Mouse (Mus musculus): ENCODE data around the gene Selenov. TPM values are rescaled to one million over a fixed set of nuclear protein-coding genes. Genes with fewer than 3 reads are reported as not detected.

Gene Selenov
- polyA plus RNA-seq (2016; fragmentation: Nextera tagmentation; extraction: Ambion mirVana) = 0.46 and 1.4 TPM in 2 replicates

DNA sequence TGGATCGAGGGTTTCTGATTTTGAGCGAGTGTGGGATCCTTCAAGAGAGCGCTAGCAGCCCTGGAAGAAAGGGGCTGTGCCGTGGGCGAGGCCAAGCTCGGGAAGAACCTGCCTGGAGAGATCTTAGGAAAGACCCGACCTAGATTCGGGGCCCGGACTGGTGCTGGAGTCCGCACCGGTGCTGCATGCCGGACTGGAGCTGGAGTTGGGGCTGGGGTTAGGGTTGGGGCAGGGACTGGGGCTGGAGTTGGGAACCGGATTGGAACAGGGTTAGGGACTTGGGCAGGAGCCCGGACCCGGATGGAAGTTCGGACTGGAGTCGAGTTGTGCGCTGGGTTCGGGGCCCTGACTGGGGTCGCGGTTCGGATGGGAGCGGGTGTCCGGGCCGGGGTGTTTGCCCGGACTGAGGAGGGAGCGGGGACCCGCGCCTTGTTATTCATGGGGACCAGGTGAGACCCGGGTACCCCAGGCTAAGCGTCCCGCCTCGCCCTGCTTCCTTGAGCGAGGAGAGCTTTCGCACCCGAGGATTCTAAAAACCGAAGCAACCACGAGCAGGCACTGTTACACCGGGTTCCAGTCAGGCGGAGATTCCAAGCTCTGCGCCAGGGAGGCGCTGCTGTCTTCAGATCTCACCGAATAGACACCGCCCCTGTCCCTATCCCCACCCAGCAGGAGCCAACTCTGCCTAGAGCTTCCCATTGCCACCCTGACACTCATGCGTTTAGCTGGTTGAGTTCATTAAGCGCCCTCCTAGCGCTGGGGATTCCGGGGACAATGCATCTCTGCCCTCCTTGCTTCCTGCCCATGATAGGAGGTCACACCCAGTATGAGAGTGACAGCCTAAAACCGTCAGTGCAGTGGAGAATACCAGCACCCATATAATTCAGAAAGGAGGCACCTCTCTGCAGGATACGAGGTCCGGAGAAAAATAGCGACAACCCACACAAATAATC is at the start of gene Selenov:
Gene Selenov, minus strand, starts transcription at position 549 of the 953 bp plus-strand sequence.
- H3K4me1 ChIP-seq = peaks cover 45% of the 10 kb centered on the region
- H3K27ac ChIP-seq (replicated peaks) = peak within 1 kb of the TSS; percentile 75
- H3K27me3 ChIP-seq (ENCODE audit: low read depth, poor library complexity, severe bottlenecking) = peaks cover 81% of the 10 kb centered on the region
- DNase-seq (ENCODE audit: low spot score) = peak; percentile 59
- H3K9me3 ChIP-seq (replicated peaks) = no peaks in the 10 kb centered on the region
- peaks cover 15% of the 10 kb centered on the region; the same call in 1 of the 2 replicates for H3K36me3 ChIP-seq
- H3K4me3 ChIP-seq = peak within 1 kb of the TSS; percentile 48
- 1% methylated on average over 52 of the region's 52 CpGs for WGBS

GRCm38 (mm10) chr7:28339213-28339917 is 48.4 kb upstream of the Selenov start:
- peak overlapping the region; percentile 94 for H3K27ac ChIP-seq (replicated peaks)
- H3K9me3 ChIP-seq (replicated peaks) = no peaks in the 10 kb centered on the region
- 79% methylated on average over 19 of the region's 19 CpGs for WGBS
- peak; percentile 36 for DNase-seq (ENCODE audit: low spot score)
- peaks cover 19% of the 10 kb centered on the region for H3K36me3 ChIP-seq
- no peaks in the 10 kb centered on the region for H3K27me3 ChIP-seq (ENCODE audit: low read depth, poor library complexity, severe bottlenecking)
- peaks cover 37% of the 10 kb centered on the region for H3K4me1 ChIP-seq
- H3K4me3 ChIP-seq = peak overlapping the region; percentile 89

GRCm38 (mm10) chr7:28338108-28338998 is 47.4 kb upstream of the Selenov start, which contains the start of gene Supt5:
TSS of gene Supt5 (minus strand) at chr7:28338746.
- DNase-seq (ENCODE audit: low spot score) = peak; percentile 97
- Histone ChIP-seq H3K27ac (replicated peaks) (peak within 1 kb of the TSS; percentile 94), H3K4me3 (peak within 1 kb of the TSS; percentile 89), H3K27me3 (ENCODE audit: low read depth, poor library complexity, severe bottlenecking) (no peaks in the 10 kb centered on the region), H3K9me3 (replicated peaks) (no peaks in the 10 kb centered on the region), H3K4me1 (peaks cover 37% of the 10 kb centered on the region), H3K36me3 (peaks cover 25% of the 10 kb centered on the region)
- under 1% methylated on average over 77 of the region's 77 CpGs for WGBS

DNA sequence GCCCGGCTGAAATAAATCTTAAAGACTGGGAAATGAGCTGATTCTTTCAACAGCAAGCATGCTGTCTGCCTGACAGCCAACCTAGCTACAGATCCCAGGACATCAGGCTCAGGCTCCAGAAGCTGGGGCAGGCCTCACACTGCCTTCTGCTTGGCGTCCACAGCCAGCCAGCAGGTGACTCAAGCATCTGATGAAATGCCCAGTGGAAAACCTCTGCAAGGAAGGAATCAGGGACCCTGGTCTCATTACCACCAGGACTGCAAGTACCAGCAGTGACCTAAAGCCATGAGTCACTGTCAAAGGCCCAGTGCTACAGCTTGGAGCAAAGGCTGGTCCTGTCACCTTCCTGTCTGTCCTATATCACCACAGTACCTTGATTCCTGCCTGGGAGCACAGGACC is 44.5 kb upstream of the Selenov start:
- 87% methylated on average over 2 of the region's 2 CpGs for WGBS
- Histone ChIP-seq H3K27me3 (ENCODE audit: low read depth, poor library complexity, severe bottlenecking) (no peaks in the 10 kb centered on the region), H3K4me3 (no peak overlapping the region), H3K36me3 (peaks cover 54% of the 10 kb centered on the region), H3K9me3 (replicated peaks) (no peaks in the 10 kb centered on the region), H3K27ac (replicated peaks) (no peak overlapping the region), H3K4me1 (peaks cover 17% of the 10 kb centered on the region)
- DNase-seq (ENCODE audit: low spot score) = no peak

DNA sequence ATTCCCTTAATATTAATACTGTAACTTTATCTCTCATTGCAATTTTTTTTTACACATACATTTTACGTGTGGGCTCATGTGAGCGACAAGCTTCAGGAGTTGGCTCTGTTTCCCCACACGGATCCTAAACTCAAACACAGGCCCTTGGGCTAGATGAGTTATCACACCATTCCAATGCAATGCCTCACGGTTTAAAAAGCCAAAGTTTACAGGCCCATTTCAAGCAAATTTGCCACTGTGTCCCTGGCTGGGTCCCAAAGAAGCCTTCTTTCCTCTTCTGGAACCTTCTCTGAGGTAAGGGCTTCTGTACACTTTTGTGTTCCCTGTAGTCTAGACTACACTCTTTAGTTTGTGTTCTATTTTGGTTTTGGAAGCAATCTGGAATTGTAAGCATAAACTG is 43.5 kb upstream of the Selenov start:
- H3K9me3 ChIP-seq (replicated peaks) = no peaks in the 10 kb centered on the region
- no peak overlapping the region for H3K4me3 ChIP-seq
- H3K27ac ChIP-seq (replicated peaks) = no peak overlapping the region
- DNase-seq (ENCODE audit: low spot score) = no peak
- peaks cover 63% of the 10 kb centered on the region for H3K36me3 ChIP-seq
- 94% methylated on average over 4 of the region's 4 CpGs for WGBS
- H3K4me1 ChIP-seq = peaks cover 17% of the 10 kb centered on the region
- H3K27me3 ChIP-seq (ENCODE audit: low read depth, poor library complexity, severe bottlenecking) = no peaks in the 10 kb centered on the region

GRCm38 (mm10) chr7:28328260-28328659 is 37.3 kb upstream of the Selenov start:
- Histone ChIP-seq H3K9me3 (replicated peaks) (no peaks in the 10 kb centered on the region), H3K36me3 (peaks cover 99% of the 10 kb centered on the region), H3K4me1 (no peaks in the 10 kb centered on the region), H3K27me3 (ENCODE audit: low read depth, poor library complexity, severe bottlenecking) (no peaks in the 10 kb centered on the region), H3K4me3 (no peak overlapping the region), H3K27ac (replicated peaks) (no peak overlapping the region)
- DNase-seq (ENCODE audit: low spot score) = no peak
- WGBS = 98% methylated on average over 2 of the region's 2 CpGs

- Histone ChIP-seq H3K36me3 (peaks cover 100% of the 10 kb centered on the region), H3K27ac (replicated peaks) (no peak overlapping the region), H3K4me3 (no peak overlapping the region), H3K4me1 (no peaks in the 10 kb centered on the region), H3K9me3 (replicated peaks) (no peaks in the 10 kb centered on the region), H3K27me3 (ENCODE audit: low read depth, poor library complexity, severe bottlenecking) (no peaks in the 10 kb centered on the region)
- DNase-seq (ENCODE audit: low spot score) = no peak
- WGBS = 81% methylated on average over 4 of the region's 4 CpGs
Measured at GRCm38 (mm10) chr7:28326457-28326856, 35.5 kb upstream of the Selenov start.

- 98% methylated on average over 8 of the region's 8 CpGs for WGBS
- Histone ChIP-seq H3K4me3 (no peak overlapping the region), H3K4me1 (no peaks in the 10 kb centered on the region), H3K27me3 (ENCODE audit: low read depth, poor library complexity, severe bottlenecking) (no peaks in the 10 kb centered on the region), H3K27ac (replicated peaks) (no peak overlapping the region), H3K9me3 (replicated peaks) (no peaks in the 10 kb centered on the region), H3K36me3 (peaks cover 100% of the 10 kb centered on the region)
- DNase-seq (ENCODE audit: low spot score) = no peak
Measured at GRCm38 (mm10) chr7:28325293-28325692, 34.3 kb upstream of the Selenov start.

- Histone ChIP-seq H3K36me3 (peaks cover 100% of the 10 kb centered on the region), H3K27me3 (ENCODE audit: low read depth, poor library complexity, severe bottlenecking) (no peaks in the 10 kb centered on the region), H3K9me3 (replicated peaks) (no peaks in the 10 kb centered on the region), H3K4me1 (no peaks in the 10 kb centered on the region), H3K27ac (replicated peaks) (no peak overlapping the region), H3K4me3 (no peak overlapping the region)
- DNase-seq (ENCODE audit: low spot score) = no peak
- WGBS = 94% methylated on average over 15 of the region's 15 CpGs
Measured at GRCm38 (mm10) chr7:28321974-28322720, 31.2 kb upstream of the Selenov start.

DNA sequence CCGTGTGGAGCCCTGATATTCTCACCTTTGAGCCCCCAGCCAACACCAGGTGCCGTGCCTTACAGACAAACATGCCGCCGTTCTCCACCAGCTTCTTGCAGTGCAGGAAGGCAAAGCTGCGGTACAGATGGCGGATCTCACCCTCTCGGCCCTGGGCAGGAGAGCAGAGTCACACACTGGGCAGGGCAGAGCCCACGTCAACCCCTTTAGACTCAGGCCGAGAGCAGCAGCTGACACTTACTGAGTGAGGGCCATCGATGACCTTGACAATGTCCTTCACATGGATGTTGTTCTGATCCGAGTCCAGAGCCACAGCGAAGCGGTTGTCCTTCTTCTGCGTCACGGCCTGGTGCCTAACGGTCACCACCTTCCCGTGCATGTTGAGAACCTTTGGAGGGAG is 27.7 kb upstream of the Selenov start:
- no peak overlapping the region for H3K4me3 ChIP-seq
- H3K36me3 ChIP-seq = peaks cover 100% of the 10 kb centered on the region
- WGBS = 96% methylated on average over 17 of the region's 17 CpGs
- H3K9me3 ChIP-seq (replicated peaks) = no peaks in the 10 kb centered on the region
- no peaks in the 10 kb centered on the region for H3K4me1 ChIP-seq
- H3K27me3 ChIP-seq (ENCODE audit: low read depth, poor library complexity, severe bottlenecking) = no peaks in the 10 kb centered on the region
- no peak for DNase-seq (ENCODE audit: low spot score)
- H3K27ac ChIP-seq (replicated peaks) = no peak overlapping the region

DNA sequence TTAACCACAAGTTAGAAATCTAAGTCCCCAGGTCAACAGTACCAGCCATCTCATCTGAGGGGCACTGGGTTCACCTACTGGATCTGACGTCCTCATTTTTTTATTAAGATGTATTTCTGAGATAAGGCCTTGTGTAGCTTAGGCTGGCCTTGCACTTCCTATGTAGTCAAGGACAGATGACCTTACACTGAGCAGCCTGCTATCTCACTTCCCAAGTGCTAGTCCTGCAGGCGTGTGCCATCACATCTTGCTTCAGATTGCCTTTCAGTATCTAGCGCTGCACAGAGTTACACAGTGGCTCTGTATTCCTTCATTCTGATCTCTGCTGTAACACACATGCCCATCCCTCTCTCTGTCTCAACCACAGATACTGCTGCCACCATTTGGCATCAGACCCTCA is 27.1 kb upstream of the Selenov start:
- H3K27ac ChIP-seq (replicated peaks) = no peak overlapping the region
- H3K36me3 ChIP-seq = peaks cover 93% of the 10 kb centered on the region
- H3K9me3 ChIP-seq (replicated peaks) = no peaks in the 10 kb centered on the region
- no peaks in the 10 kb centered on the region for H3K4me1 ChIP-seq
- 90% methylated on average over 3 of the region's 3 CpGs for WGBS
- no peaks in the 10 kb centered on the region for H3K27me3 ChIP-seq (ENCODE audit: low read depth, poor library complexity, severe bottlenecking)
- DNase-seq (ENCODE audit: low spot score) = no peak
- H3K4me3 ChIP-seq = no peak overlapping the region
